Mouse (Mus musculus) urinary bladder, postnatal 4 days (tissue): ENCODE results near the gene Thada.
A peak's percentile ranks its signal among the peaks of the same experiment; 100 is the strongest.
"Not testable (repeated sequence)": the region's sequence is repeated elsewhere in the genome, so short reads cannot be mapped to it uniquely, and the experiment has no call there.

Source experiments
- DNase-seq, 2 experiments: peaks; one replicate each; pipeline ENCODE4 v3.0.0; 2021 to 2022; ENCODE audit warnings: low spot score in 2 of 2

Thada gene

DNA sequence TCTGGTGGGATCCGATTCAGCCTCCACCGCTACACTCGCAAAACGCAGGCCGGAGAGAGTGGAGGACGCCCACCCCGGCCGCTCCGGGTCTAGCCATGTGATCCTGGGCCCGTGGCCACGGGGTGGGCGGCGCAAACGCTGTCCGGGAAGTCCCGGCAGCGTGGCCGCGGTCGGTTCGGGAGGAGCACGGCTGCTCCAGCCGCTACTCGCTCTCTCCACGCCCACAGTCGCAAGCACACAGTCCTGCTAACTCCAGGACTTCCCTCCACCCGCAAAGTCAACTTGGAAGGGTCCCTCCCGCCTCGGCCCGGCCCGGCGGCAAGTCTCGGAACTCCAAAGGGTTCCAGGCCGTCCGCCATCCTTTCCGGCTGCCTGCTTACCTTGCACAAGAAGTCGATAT is 278.7 kb downstream of the Thada start:
- not testable (repeated sequence) for DNase-seq

GRCm38 (mm10) chr17:84186451-84187202 is 279.4 kb downstream of the Thada start:
- peak; percentile 60 to 61 for DNase-seq

DNA sequence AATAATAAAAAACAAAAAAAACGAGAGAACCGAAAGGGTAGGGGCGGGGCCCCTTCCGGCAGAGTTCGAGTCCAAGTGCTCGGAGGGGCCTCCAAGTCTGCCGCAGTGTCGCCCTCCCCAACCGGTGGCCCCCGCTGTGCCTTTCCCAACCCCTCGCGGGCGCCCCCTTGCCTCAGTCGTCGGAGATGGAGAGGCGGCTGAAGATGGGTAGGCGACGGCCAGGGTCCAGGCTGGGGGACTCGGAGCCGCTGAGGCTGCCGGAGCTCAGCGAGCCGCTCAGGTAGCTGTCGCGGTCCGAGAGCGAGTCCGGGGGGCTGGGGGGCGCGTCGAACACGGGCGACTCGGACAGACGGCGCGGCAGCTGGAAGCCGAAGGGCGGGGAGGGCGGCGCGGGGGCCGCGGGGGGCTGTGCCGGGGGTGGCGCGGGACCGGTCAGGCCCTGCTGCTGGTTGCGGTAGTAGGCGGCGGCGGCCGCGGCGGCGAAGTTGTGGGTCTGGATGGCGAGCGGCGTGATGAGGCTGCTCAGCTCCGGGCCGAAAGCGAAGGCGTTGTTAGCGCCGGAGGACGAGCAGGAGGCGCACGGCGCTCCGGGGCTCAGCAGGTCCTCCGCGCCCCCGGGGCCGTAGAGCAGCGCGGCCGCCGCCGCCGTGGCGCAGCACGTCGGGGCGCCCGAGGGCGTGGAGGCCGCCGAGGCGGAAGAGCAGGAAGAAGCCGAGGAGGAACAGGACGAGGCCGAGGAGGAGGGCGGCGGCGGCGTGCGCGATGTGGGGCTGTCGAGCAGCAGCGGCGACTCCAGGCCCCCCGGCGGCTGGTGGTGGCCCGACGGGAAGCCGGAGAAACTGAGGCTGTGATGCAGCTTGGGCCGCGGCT is 280.2 kb downstream of the Thada start:
- peak; percentile 66 to 78 for DNase-seq

DNA sequence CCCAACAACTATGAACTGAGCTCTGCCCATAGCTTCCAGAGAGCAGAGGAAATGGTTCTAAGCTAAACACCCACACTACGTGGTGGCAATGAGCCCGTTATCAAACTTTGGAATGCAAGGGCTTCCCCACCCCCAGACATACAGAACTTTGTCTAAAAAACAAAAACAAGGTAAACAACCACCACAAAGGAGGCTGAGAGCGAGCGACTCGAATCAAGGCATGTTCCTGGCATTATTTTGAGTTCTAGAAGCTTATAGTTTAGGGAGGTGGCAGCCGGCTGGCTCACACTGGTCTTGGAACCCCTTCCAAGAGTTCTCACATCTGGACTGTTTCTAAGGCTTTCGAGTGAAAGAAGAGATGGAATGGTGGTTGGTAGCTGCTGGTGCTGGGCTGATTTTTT is 281.0 kb downstream of the Thada start:
- DNase-seq: peak; percentile 20 to 51

- peak; percentile 87 to 90 for DNase-seq
Measured at GRCm38 (mm10) chr17:84183291-84183781, 282.7 kb downstream of the Thada start.

DNA sequence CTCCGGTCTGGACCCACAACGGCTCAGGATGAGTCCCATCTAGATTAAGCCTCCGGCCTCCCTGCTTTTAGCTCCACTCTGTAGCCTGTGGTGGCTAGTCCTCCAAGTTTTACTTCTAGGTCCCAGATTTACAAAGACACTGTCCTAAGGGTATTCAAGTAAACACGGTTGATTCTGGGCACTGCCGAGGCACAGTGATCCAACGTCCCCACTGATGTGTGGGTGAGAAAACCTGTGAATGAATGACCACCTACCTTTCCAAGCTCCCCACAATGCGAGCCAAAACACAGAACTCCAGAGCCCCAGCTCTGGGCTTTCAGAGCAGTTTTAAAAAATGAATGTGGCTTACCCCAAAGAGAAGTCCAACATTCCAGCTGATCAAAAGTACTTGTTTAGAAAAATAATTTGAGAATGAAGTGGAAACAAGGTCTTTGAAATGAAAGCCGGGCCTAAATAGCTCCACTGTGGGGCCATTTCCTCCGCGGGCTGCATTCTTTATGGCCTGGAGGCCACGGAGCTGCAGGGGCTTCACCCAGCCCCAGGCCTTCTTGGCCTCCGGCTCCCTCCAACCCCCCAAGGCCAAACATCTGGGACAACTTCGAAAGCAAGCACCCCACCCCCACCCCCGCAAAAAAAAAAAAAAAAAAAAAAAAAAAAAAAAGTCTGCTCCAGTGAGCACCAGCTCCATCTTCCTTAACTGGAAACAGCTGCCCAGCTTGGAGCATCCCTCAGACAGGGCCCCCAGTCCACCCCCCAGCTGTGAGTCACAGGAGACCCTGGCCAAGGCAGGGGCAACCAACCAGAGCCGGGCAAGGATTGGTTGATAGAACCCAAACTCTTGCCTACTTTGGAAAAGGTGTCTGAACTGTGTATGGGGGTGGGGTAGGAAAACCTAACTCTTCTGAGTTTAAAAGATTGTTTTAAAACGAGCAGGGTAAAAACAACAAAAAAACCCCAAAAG is 283.4 kb downstream of the Thada start:
- DNase-seq: peak; percentile 48 to 62

- DNase-seq: peak; percentile 59 to 65
Measured at GRCm38 (mm10) chr17:84181502-84182310, 284.3 kb downstream of the Thada start.

DNA sequence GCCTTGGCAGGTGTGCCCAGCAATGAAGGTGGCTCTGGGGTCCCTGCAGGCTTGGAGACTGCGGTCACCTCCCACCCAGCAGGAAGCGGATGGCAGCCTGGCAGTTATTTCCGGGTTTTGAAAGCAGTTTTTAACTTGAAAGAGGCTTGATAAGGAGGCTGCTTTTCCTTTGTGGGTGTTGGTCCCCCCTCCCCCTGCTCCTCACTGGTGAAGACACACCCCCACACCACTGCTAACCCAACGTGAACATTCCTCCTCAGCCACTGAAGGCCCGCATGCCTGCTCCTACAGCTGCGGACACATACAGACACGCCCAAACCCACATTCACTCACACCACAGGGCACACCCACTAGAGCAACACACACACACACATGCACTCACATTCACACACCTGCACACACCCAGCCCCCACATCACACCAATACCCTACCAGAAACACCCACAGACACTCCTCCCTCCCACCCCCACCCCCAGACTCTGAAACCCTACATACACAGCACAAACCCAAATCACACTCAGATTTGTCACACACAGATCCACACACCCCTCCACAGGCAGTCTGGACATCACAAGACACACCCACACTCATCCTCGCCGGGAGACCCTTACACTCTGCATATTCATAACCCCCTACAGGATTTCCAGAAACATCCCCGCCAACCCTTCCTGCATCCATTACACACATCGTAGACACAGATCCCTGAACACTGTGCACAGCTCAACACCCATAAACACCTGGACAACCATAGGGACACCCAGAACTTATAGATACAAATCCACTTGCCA is 285.1 kb downstream of the Thada start:
- DNase-seq: peak; percentile 64 to 65

DNA sequence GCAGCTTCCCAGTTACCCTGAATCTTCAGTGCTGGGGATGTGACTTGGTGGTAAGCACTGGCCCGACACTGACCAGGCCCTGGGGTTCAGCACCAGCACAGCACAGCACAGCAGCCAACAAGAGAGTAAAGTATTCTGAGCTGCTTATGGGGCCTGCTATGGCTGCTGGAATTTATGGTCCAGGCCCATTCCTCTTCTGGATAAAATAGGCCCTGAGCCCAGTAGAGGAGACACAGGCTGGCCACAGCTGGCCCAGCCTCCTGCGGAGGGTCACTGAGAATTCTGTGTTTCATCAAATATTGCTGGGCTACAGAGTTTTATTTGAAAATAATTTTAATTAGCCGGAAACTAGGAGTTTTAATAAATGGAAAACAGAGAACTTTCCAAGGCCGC is 286.0 kb downstream of the Thada start:
- peak; percentile 51 to 53 for DNase-seq

DNA sequence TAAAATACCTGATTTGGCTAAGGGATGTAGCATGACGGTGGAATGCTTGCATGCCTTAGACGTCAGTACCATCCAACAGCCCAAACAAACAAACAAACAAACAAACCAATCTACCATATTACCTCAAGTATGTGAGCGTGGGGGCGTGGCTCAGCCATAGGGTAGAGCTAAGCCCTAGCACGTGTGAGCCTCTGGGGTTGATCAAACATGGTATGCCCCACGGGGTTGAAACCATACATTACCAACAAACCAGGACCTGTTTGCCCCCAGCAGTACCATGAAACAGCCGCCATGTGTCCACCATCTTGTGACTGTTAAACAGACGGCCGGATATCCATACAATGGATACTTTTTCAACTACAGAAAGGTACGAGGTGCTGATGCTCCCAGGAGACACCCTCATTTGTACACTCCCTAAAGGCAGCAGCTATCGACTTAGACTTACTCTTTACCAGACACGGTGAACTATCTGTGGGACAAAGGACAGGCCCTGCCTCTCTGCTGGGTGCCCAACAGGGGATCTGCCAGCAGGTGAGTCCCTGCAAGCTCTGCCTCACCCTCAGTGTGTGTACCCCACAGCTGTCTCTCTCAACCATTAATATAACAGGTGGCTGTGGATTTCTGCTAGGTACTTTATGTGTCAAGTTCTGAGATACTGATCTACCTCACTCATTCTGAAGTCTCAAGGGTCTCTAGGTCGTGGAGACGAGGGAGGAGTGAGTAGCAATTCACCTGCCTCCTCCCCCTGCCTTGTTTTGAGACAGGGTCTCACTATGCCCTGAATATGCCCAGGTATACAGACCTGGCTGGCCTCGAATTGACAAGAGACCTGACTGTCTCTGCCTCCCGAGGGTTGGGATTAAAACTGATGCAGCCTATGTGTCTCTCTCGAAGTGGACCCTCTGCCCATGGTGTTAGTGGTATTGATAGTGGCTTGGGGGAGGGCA is 286.7 kb downstream of the Thada start:
- DNase-seq: peak; percentile 14 to 54

- DNase-seq: peak; percentile 16 to 40
Measured at GRCm38 (mm10) chr17:84177481-84177880, 288.5 kb downstream of the Thada start.

DNA sequence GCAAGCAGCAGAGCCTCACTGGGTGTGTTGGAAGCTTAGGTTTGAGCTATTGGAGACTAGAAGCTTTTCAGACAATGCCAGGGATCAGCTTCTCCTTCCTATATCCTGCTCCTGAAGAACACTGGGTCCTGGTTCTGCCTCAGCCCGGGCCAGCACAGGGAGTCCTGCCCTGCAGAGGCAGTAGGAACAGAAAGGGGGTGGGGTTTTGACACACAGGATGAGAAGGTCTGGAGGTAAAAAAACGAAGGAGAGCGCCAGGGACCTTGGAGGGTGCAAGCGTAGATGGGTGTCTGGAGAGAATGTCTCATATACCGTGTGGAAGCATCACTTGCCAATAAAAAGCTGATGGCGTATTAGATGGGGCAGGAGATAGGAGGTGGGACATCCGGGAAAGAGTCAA is 289.6 kb downstream of the Thada start:
- DNase-seq: peak; percentile 12 to 23

DNA sequence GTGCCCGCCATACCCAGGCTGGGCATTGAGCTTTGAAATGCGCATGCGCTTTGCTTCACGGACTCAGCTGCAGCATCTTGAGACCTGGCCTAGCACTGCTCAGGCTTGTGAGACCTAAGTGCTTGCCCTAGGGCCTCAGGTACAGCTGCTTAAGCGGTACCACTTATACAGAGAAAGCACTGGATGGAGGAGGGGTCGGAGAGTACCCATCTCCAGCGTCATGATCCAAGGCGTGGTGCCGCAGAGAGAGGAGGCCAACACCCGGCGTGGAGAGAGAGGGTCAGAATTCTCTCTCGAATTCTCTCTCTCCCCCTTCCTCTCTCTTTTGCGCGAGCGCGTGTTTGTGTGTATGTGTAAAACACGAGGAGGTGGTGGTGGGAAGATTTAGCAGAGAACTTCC is 290.8 kb downstream of the Thada start:
- DNase-seq: peak; percentile 16 to 42

DNA sequence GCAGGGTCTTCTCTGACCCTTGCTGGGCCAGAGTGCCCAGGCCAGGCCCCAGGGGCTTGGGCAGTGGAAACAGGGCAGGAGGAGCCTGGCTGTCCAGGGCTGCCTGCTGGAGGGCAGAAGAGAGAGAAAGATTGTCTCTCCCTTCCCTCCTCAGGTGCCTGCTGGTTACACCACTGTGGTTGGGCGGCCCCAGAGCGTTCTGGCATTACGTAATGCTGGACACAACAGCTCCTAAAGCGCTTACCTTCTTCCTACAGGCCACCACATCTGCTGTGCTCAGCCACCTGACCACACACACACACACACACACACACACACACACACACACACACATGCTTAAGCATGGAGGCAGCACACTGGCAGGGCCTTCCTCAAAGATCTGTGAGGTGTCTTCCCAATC is 298.6 kb downstream of the Thada start:
- peak in 1 of 2 experiments; percentile 22 for DNase-seq

DNA sequence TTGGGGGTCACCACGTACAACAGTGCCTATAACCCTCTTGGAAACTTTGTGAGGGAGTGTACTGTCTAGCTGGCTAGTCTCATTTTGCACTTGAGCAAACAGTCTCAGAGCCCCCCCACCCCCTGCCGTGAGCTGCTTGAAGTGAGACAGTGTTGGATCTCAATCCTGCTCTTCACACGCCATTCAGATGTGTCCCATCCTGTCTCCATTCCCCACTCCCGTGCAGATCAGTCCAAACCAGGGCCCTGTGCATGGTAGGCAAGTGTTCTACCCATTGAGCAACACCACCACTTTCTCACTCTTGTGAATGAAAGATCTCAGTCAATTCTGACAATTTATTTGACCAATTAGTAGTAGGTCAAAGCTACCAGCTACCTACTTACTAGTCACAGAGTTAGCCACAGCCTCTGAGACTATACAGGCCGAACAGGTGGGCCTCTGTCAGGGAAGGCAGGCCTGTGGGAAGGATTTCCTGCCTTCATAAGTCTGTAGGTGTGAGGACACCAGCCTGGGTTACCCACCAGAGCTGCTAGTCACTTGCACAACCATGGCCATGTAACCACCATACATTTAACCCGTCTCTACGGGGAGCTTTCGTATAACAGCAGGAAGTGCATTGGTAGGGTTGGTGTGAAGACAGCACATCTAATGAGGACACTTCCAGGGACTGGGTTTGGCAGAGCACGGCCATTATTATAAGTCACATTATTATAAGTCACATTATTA is 299.7 kb downstream of the Thada start:
- DNase-seq: peak in 1 of 2 experiments; percentile 34

- peak in 1 of 2 experiments; percentile 49 for DNase-seq
Measured at GRCm38 (mm10) chr17:84165735-84166134, 300.3 kb downstream of the Thada start.

- peak; percentile 14 to 40 for DNase-seq
Measured at GRCm38 (mm10) chr17:84164146-84164545, 301.9 kb downstream of the Thada start.
